Mouse (Mus musculus): ENCODE results near the gene Ptpn13. TPM values are rescaled to one million over a fixed set of nuclear protein-coding genes. Genes with fewer than 3 reads are reported as not detected.

Gene Ptpn13
- polyA plus RNA-seq, 1 experiment, result 25.9 TPM

DNA sequence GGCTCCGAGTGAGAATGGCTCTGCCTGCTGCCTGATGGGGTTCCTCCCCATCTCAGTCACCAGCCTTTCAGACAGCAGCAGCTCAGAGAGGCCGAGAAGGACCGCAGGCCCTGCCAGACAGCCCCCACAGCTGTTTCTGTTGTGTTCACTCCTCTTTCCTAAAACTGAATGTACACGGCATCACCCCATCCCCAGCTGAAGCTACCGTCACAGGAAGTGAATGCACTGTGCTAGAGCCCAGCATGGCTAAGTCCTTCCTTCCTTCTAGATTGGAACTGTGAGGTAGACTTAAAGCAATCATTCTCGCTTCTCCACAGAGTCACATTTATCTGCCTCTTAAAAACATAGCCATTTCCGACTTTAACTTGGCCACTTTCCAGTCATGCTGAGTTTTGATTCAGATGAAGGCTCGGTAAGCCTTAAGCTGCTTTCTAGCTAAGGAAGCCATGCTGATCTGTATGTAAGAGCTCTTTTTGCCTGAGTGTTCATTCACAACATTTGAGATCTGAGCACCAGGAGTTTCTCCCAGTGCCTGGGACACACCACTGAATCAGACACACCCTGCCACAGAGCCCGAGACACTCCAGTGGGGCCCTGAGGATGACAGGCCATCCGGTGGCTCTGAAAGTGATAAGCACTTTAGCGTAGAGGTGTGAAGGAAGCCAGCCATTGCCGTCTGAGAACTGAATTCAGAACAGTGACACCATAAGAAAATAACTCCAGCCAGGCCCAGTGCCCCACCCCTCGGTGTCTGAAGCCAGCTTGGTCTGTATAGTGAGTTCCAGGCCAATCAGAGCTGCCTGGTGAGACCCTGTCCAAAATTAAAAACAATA, 170.6 kb downstream of the Ptpn13 start:
- no peak for DNase-seq (ENCODE audit: low read depth)

DNA sequence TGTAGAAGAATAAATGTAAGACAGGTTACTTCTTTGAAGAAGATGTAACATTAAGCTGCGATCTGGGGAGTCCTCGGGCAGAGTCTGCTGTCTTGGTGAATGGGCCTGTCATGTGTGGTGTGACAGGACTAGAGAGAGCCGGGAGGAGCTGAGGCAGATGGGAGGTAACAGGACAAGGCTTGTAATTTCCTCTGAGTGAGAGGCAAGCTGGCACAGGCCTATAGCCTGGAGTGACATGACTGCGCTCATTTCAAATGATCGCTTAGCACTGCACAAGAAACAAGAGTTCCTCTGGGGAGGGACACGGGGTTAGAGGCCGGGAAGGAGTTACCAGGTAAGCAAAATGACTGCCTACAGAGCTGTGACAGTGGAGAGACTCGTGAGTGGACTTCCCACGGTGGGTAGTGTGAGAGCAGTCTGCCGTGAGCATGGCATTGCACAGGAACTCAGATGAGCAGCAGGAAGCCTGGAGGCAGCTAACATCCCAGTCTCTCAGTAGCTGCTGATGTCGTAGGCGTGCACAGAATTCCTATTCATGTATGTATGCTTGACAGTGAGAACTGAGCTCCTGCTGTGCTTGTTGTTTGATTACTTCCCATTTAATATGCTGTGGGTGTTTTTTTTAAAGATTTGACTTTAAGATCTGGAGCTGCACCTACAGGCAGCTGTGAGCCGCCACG, 171.6 kb downstream of the Ptpn13 start:
- peak; percentile 90 for DNase-seq (ENCODE audit: low read depth)

DNA sequence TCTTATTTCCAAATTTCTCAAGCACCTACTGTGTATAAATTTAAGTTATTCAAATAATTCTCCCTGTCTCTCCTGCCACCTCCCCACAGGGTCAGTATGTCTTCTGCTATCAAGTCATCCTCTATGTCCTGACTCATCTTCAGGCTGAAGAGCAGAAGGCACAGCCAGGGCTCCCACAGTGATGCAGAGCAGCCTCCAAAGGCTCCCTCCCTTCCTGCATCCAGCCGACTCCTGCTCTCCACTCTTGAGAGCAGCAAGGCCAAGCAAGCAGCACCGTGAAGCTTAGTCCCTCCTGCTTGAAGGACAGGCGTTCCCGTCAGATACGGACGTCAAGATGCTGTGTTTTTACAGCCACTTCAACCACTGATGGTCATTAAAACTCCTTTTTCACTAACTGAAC, 172.6 kb downstream of the Ptpn13 start:
- no peak for DNase-seq (ENCODE audit: low read depth)

DNA sequence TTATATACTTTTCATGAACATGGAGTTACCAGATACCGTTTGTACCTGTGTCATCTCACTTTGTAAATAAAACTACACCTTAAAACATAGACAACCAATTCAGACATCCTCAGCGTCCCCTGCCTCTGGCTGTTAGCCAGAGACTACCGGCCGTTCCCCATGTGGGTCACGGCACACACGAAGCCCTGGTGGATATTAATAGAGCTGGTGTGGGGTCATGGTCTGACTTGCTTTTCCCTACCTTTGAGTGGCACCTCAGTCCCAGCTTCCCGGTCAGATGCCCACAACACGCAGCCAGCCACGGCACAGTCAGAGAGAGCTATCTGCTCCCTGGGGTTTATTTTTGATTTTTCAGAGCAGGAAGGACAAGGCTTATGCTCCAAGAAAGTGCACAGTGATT, 173.3 kb downstream of the Ptpn13 start:
- no peak for DNase-seq (ENCODE audit: low read depth)

GRCm38 (mm10) chr5:103598881-103599280, 173.9 kb downstream of the Ptpn13 start:
- DNase-seq (ENCODE audit: low read depth), result no peak

DNA sequence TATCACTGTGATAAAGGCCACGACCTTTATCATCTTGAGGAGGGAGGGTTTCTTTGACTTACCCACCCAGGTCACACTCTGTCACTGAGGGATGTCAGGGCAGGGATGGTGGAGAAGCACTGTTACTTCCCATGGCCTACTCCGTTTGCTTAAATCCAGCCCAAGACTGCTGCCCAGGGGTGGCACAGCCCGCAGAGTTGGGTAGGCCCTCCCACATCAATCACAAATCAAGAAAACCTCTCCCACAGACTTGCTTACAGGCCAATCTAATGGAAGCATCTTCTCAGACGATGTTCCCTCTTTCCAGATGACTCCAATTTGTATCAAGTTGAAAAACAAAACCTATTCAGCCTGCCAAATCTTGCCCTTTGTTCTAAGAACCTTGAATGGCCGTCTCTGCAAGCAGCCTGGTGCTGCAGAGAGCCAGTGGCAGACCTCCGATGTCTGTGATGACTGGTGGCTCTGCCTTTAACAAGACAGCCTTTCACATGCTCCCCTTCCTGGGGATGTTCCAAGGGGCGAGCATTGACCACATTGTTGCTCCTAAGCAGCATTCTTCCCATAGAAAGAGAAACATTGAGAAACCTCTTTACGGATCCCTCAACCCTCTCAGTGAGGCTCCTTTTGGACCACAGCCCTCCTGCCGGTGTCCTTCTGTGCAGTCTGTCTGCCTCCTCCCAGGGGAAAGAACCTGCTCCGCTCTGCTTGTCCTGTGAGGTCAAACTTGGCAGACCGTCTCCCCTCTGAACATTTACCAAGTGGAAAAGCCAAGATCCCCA, 178.3 kb downstream of the Ptpn13 start:
- no peak for DNase-seq (ENCODE audit: low read depth)

- no peak for DNase-seq (ENCODE audit: low read depth)
Measured at GRCm38 (mm10) chr5:103605707-103606106, 180.7 kb downstream of the Ptpn13 start.

- peak; percentile 98 for DNase-seq (ENCODE audit: low read depth)
Measured at GRCm38 (mm10) chr5:103610148-103610547, 185.2 kb downstream of the Ptpn13 start.

GRCm38 (mm10) chr5:103610856-103611472, 186.0 kb downstream of the Ptpn13 start:
- peak; percentile 79 for DNase-seq (ENCODE audit: low read depth)

GRCm38 (mm10) chr5:103612316-103612715, 187.3 kb downstream of the Ptpn13 start:
- no peak for DNase-seq (ENCODE audit: low read depth)

DNA sequence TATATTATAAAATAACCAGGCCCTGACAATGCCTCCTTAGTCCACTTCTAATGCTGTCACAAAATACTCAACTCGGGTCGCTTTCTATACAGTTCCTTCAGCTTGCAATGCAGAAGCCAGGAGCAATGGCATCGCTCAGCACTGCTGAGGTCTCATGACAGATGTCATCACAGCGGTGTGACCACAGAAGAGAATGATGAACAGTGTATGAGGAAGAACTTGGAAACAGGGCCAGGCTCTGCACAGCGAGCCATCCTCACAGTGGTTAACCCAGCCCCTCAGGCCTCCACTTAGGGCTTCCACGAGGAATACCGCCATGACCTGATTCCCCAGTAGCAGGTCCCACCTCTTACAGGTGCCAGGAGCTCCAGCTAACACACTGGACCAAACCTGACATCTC, 189.4 kb downstream of the Ptpn13 start:
- no peak for DNase-seq (ENCODE audit: low read depth)

GRCm38 (mm10) chr5:103617191-103617590, 192.2 kb downstream of the Ptpn13 start:
- no peak for DNase-seq (ENCODE audit: low read depth)

- peak; percentile 91 for DNase-seq (ENCODE audit: low read depth)
Measured at GRCm38 (mm10) chr5:103620301-103620973, 195.4 kb downstream of the Ptpn13 start.

DNA sequence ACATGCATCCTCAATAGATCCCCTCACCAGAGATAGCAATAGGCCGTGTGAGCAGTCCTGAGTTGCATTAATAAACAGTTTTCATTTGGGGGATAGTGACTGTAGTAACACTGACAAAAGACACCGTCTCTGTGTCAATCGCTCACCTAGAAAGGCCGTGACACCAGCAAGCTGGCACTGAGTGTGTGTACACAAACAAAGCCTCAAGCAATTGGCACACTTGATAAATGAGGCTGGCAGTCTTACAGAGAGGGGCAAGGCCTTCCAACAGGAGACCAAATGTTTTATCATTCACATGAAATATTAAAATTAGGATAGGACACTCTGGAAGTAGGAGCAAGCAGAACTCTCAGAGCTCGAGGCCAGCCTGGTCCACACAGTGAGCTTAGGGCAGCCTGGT, 197.3 kb downstream of the Ptpn13 start:
- no peak for DNase-seq (ENCODE audit: low read depth)

- DNase-seq (ENCODE audit: low read depth), result no peak
Measured at GRCm38 (mm10) chr5:103624831-103625230, 199.8 kb downstream of the Ptpn13 start.

DNA sequence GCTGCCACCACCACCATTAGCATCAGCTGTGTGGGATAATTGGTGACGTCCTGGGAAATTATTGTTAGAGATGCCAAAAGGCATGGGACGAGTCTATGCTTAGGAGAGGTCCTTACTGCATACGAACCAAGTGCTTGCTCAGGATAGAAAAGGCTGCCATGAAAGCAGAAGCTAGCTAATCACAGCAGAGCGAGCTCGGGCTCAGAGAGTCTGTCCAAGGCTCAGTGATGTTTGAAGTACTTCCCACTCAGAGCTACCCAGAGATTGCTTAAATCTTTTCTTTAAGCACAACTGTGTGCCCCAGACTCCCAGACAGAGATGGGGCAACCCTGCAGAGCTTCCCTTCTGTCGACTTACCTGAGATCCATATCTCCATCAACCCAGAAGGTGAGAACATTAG, 203.5 kb downstream of the Ptpn13 start:
- no peak for DNase-seq (ENCODE audit: low read depth)

GRCm38 (mm10) chr5:103629111-103629764, 204.2 kb downstream of the Ptpn13 start, which contains the start of gene Slc10a6:
Gene Slc10a6, minus strand, starts transcription at chr5:103629403.
- peak; percentile 70 for DNase-seq (ENCODE audit: low read depth)

DNA sequence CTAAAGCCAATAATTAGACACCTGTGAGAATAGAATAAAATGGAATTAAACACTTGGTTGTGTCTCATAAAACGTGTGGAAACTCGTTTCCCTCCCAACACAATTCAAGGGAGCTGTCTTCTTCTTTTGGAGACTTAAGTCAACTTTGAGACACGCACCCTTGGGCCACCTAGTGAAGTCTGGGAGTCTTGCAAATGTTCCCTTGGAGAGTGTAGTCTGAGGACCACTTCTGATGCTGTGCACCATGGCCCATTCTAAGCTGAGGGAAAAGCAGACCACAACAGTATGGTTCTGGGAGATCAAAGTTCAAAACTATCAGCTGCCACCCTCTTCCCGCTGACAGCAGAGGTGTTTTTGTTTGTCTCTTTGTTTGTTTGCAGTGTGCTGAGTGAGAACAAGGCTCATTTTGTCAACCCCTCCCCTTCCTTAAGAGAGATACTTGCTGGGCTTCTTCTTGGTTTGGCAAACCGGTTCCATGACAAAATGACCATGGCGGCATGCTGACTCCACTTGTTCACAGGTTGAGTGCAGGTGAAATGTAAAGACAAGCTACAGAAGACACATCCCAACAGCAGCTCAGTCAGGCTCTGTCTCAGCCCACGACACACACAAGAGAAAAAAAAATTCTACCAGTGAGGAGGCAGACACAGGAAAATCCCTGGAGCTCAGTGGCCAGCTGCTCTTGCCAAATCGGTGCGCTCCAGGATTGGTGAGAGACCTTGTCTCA, 205.0 kb downstream of the Ptpn13 start:
- DNase-seq (ENCODE audit: low read depth), result no peak

DNA sequence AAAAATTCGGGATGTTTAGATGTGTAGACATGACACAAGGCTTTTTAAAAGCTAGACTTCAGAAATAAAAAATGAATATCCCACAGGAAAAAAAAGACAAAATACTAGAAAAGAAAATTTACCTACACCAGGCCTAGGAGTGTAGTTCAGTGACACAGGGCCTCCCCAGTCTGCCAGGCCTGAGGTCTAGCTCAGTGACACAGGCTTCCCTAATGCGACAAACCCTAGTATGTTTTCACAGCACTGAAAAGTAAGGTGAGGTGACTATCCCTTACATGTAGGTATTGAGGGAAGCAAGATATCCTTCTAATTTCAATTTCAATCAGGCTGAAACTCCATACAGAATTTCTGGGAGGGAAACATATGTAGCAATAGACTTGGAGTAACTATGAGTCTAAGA, 212.2 kb downstream of the Ptpn13 start:
- DNase-seq (ENCODE audit: low read depth), result no peak

DNA sequence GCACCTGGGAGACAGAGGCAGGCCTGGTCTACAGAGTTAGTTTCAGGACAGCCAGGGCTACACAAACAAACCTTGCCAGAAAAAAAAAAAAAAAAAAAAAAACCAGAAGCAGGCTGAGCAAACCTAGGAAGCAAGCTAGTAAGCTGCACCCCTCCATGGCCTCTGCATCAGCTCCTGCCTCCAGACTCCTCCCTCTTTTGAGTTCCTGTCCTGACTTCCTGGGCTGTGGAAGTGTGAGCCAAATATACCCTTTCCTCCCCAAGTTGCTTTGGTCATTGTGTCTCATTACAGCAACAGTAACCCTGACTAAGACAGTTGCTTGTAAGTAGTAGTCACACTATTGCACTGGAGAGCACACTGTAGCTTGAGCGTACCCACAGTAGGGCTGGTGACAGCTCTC, 219.2 kb downstream of the Ptpn13 start:
- no peak for DNase-seq (ENCODE audit: low read depth)

Measured in gonadal fat pad, adult 2 months (tissue).